Mouse (Mus musculus) testis, adult 2 months (tissue): ENCODE data around the gene Gm45021.

Experiments used
- CTCF ChIP-seq: fragments of 200-500 bp; IDR thresholded peaks from 2 replicates; pipeline ENCODE4 v1.5.1; 2012; ENCODE audit warnings: low read depth, mild to moderate bottlenecking, inconsistent platforms, low read length, moderate library complexity; ENCODE audit not compliant: control insufficient read depth, insufficient read depth, insufficient replicate concordance
- POLR2A ChIP-seq: fragments of 200-500 bp; IDR thresholded peaks from 2 replicates; pipeline ENCODE4 v1.6.1; 2012; ENCODE audit warnings: low read depth, mild to moderate bottlenecking, inconsistent platforms, low read length, moderate library complexity; ENCODE audit not compliant: control insufficient read depth

GRCm38 (mm10) chr6:48648779-48649178 is 59.4 kb downstream of the Gm45021 start:
- TF ChIP-seq CTCF (no peak), POLR2A (no peak)
